Mouse (Mus musculus) T-helper 17 cell (primary cell): ENCODE measurements around the gene Pyroxd1.

Source experiments
- in situ Hi-C, 2 experiments: fragments of 300-600 bp; cut with MboI, MseI; formaldehyde crosslinking; loops; 1 replicate in 1 of 2; 2 replicates in 1 of 2; pipeline ENCODE4 v1.15.1; 2025; ENCODE audit warnings: high pct_unique_total_duplicates in 2 of 2

Pyroxd1 gene

DNA sequence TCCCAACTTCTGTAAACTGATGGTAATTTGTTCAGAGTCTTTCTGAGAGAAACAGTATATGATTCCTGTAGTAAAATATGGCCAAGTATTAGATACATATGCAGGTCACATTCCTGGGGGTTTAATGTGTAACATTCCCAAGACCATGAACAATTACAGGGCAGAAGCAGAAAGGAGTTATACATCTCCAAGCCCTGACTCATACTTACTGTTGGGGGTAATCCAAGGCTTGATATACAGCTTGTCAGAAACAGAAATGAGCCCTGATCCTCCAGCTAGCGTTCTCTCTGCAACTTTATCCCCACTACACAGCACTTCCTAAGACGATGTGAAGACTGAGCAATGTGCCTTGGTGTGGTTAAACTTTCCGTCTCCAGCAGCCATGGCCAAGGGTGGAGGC is 22.1 kb downstream of the Pyroxd1 start:
- in situ Hi-C loops: loop anchor here in 1 of 2 experiments (25.0 kb wide), 1 partner anchor 1795 kb away; no protein-coding TSS in a partner anchor

GRCm38 (mm10) chr6:142369568-142369967 is 24.1 kb downstream of the Pyroxd1 start:
- in situ Hi-C loops: loop anchor here in 1 of 2 experiments (25.0 kb wide), 1 partner anchor 1793 kb away; no protein-coding TSS in a partner anchor

DNA sequence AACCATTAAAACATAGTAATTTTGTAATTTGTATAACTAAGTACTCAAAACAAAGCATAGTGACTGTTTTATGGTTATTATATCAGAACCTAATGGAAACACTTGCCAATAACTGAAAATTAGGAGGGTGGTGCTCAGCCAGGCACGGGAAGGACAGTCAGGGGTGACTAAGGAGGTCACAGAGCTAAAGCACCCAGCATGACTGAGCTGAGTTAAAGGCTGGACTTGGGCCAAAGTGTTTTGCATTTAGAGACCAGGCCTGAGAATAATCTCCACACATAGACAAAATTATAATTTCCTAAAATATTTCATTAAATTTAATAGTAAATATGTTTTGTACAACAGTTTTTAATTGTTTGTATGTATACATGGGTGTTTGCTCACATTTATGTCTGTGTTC is 31.6 kb downstream of the Pyroxd1 start:
- in situ Hi-C loops: loop anchor here in 1 of 2 experiments (25.0 kb wide), 1 partner anchor 735 kb away; the partner anchor contains the start of gene C2cd5

DNA sequence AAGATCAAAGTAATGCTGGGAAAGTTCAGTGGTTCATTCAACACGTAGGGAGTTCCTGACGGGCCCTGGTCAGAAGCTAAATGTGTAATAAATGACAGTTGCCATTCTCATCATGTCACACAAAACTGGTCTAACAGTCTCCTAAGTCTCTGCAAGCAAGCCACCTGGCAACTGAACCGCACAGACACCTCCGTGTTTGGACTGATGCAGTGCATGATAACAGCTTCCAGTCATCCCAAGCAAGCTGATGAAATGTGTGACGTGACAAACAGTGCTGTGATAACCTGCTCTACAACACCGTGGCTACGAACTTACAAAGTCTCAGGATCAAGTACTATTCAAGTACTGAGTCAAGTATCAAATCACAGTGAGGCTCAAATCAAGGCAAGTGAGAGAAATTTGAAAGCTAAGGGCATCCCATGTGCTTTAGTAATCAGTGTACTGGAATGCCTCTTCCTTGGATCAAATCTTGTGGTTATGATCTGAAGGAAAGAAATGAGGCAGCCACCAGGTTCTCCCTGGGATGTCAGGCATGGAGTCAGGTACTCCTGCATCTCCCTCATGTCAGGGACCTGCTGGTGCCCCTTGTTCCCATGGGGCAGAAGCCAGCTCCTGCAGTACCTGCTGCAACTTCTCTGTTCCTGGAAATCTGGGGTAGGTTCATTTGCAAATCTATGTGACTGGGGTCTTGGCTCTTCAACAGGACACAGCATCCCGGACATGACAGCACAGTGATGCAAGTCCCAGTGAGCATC is 33.3 kb downstream of the Pyroxd1 start:
- in situ Hi-C loops: loop anchor here in 1 of 2 experiments (25.0 kb wide), 1 partner anchor 734 kb away; the partner anchor contains the start of gene C2cd5

DNA sequence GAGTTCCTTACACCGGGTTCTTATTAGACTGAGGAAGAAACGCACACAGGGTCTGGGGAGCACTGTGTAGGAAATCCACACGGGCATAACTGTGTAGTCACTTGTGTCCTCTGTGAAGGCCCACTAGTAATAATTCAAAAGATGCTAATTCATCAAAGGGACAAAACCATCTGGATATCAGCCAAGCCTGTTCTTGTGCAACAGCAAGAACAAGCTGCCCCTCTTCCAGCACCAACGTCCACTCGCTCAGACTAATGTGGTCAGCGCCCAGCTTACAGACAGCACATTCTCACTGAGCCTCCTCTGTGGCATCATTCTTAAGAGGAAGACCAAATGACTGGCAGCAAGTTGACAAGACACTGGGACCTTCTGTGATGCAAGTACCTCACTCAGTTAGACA is 34.5 kb downstream of the Pyroxd1 start:
- in situ Hi-C loops: loop anchor here (10.0 to 25.0 kb wide), 2 partner anchors 135 to 732 kb away; partner anchors contain the start of gene C2cd5 (in 1 of the 2)

GRCm38 (mm10) chr6:142381615-142382014 is 36.2 kb downstream of the Pyroxd1 start:
- in situ Hi-C loops: loop anchor here (10.0 to 25.0 kb wide), 2 partner anchors 133 to 731 kb away; partner anchors contain the start of gene C2cd5 (in 1 of the 2)

- in situ Hi-C loops: loop anchor here (10.0 to 25.0 kb wide), 2 partner anchors 130 to 728 kb away; partner anchors contain the start of gene C2cd5 (in 1 of the 2)
These were observed 39.1 kb downstream of the Pyroxd1 start for GRCm38 (mm10) chr6:142384521-142384920.

DNA sequence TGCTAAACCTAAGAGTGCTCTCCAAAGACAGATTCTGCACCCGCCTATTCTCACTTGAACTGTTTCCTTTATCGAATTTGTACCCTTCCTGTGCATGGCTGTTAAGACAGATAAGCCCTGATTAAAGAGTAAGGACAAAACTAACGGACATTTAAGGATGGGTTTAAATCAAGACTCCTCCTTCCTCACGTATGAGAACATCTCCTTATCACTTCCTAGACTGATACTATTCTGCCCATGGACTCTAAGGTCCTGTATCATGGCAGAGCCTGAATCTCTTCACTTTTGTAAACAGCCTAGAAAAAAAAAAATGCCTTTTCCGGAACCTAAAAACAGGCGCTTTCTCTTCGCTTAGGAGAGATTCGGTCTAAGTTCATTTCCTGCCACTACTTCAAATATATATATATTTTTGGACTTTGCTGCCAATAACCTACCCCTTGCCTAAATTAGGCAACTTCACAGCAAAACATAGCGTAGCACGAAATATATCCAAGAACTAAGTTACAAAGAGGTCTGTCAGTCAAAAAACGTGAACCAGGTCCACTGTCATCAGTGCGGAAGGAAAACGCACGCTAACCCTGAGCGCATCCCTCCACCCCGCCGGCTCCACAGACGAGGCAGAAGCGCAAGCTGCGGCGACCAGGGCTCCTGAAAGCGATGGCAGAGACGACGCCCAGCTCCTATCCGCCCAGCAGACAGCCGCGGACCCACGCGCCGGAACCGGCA is 41.0 kb downstream of the Pyroxd1 start:
- in situ Hi-C loops: loop anchor here (5.0 to 25.0 kb wide), 3 partner anchors 39 to 726 kb away; partner anchors contain the start of genes C2cd5 (in 1 of the 2) and Pyroxd1 (in 1 of the 2)

DNA sequence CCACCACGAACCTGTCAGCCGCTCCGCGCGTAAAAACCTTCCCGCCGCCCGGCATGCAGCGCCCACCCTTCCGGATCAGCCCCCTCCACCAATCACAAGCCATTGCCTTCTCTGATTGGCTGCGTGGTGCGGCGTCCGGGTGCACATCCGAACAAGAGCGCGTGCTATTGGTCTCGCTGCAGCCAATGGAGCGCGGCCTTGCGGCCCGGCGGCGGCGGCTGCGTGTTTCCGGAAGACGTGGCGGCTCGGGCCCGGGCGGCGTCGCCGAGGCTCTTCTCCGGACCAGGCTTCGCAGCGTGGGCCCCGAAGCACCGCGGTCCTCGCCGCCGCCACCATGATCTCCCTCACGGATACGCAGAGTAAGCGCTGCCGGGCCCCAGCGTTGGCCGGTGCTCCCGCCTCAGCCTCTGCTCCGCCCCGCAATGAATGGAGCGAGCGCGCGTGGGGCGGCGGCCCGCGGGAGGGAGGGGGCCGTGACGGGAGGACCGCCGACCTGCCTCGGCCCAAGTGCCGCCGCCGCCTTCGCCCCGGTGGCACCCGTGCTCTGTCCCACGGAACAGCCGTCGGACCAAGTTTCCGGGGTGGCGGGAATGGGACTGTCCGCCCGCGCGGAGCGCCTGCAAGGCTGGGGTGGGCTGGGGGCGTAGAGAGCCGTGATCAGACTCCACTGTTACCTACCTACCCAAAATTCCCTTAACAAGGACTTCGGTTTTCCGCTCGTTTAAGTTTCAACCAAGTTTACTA is 41.7 kb downstream of the Pyroxd1 start, which contains the start of the genes Recql and Golt1b:
Recql (minus strand) TSS at position 77 of the 744 bp plus-strand sequence.
Golt1b (plus strand) TSS at position 211 of the 744 bp plus-strand sequence.
- in situ Hi-C loops: loop anchor here (5.0 to 25.0 kb wide), 3 partner anchors 40 to 725 kb away; partner anchors contain the start of genes C2cd5 (in 1 of the 2) and Pyroxd1 (in 1 of the 2)

- in situ Hi-C loops: loop anchor here (5.0 to 25.0 kb wide), 3 partner anchors 41 to 724 kb away; partner anchors contain the start of genes C2cd5 (in 1 of the 2) and Pyroxd1 (in 1 of the 2)
These were observed 42.4 kb downstream of the Pyroxd1 start for GRCm38 (mm10) chr6:142387755-142388271.

DNA sequence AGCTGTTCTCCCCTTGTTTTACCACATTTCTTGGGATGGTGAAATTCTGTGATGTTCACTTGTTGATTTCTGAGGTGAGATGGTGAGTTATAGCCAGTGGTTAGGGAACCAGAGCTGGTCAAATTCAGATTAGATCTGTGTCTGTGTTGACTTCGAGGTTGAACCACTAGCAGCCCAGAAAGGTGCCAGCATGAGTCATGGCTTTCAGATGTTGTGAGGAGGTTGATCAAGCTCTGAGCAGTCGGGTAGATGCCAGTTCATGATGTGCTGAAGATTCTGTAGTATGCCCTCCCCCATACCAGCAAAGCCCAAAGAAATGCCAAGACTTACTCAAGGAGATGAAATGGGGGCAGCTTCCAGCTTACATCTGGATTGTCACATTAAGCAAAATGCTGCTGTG is 43.6 kb downstream of the Pyroxd1 start:
- in situ Hi-C loops: loop anchor here (5.0 to 25.0 kb wide), 3 partner anchors 42 to 723 kb away; partner anchors contain the start of genes C2cd5 (in 1 of the 2) and Pyroxd1 (in 1 of the 2)

DNA sequence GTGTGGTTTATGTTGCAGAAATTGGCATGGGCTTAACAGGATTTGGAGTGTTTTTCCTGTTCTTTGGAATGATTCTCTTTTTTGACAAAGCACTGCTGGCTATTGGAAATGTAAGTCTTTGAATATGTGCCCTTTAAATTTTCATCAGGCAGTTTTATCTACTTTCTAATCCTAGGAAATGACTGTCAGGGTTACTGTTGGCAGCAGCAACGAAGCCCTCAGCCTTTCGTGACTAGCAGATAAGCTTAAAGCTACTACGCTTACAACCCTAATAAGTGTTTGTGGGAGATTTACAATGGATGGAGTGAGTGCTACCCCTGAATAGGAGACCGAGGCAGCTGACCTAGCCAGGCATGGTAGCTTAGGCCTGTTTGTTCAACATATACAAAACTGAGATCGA is 46.9 kb downstream of the Pyroxd1 start:
- in situ Hi-C loops: loop anchor here in 1 of 2 experiments (25.0 kb wide), 1 partner anchor 720 kb away; the partner anchor contains the start of gene C2cd5

- in situ Hi-C loops: loop anchor here in 1 of 2 experiments (25.0 kb wide), 1 partner anchor 718 kb away; the partner anchor contains the start of gene C2cd5
These were observed 49.2 kb downstream of the Pyroxd1 start for GRCm38 (mm10) chr6:142394669-142395068.

- in situ Hi-C loops: loop anchor here in 1 of 2 experiments (25.0 kb wide), 1 partner anchor 717 kb away; the partner anchor contains the start of gene C2cd5
These were observed 50.3 kb downstream of the Pyroxd1 start for GRCm38 (mm10) chr6:142395756-142396155.

GRCm38 (mm10) chr6:142411140-142411539 is 65.7 kb downstream of the Pyroxd1 start:
- in situ Hi-C loops: loop anchor here in 1 of 2 experiments (5.0 kb wide), 1 partner anchor 96 kb away; the partner anchor contains the start of gene Ldhb
